Mouse (Mus musculus): ENCODE results near the gene Ppp2r5a.

The Ppp2r5a gene

DNA sequence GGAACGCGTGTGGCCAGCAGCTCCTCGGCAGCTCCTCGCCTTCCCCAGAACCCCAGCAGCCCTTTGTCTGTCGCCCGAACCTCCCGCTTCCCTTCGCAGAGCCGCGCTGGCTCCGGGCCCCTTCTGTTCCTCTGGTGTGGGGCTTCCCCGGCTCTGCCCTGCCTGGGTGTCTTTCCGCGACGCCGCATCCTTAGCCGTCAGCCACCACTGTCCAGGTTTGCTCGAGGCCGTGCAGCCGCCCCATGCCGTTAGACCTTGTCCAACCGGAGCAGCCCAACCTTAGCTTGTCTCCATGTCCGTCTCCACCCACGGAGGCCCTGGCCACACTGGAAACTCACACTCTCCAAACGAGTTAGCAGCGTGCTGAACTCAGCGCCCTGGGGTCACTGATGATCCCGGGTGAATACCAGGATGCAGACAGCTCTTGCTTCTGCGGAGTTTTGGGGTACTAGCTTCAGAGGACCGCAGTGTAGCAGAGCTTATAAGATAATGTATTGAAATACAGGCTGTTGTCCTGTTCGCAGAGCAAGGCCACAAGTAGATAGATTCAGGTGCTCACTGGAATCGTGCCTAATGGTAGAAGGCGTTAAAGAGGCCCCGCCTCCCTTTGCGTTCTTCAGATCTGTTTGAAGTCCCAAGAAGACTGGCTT lies 76.7 kb downstream of the Ppp2r5a start:
- DNase-seq (ENCODE audit: low spot score in 2 of 2): no peak

DNA sequence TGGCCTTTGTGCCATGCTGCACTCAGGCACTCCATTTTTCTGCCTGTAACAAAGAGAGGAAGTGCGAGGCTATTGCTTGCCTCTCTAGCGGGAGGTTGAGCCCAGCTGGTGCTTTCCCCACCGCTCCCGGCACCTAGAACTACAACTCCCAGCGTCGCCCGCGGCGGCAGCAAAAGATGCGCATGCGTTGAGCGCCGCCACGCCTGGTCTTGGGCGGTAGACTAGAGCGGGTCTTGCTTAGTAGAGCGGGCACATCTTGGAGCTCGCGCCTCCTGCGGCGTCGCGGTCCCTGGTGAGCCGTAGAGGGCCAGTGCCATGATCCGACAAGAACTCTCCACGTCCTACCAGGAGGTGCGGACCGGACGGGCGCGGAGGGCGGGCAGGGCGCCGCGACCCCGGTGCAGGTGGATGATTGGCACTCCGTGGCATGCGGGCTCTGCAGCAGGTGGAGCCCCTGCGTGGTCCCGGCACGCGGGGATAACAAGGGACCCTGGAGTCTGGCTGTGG lies 77.3 kb downstream of the Ppp2r5a start, which contains the start of gene Tmem206:
Tmem206 (plus strand) TSS at position 187 of the 507 bp plus-strand sequence.
- DNase-seq (ENCODE audit: low spot score in 2 of 2): peak; percentile 89 to 92

DNA sequence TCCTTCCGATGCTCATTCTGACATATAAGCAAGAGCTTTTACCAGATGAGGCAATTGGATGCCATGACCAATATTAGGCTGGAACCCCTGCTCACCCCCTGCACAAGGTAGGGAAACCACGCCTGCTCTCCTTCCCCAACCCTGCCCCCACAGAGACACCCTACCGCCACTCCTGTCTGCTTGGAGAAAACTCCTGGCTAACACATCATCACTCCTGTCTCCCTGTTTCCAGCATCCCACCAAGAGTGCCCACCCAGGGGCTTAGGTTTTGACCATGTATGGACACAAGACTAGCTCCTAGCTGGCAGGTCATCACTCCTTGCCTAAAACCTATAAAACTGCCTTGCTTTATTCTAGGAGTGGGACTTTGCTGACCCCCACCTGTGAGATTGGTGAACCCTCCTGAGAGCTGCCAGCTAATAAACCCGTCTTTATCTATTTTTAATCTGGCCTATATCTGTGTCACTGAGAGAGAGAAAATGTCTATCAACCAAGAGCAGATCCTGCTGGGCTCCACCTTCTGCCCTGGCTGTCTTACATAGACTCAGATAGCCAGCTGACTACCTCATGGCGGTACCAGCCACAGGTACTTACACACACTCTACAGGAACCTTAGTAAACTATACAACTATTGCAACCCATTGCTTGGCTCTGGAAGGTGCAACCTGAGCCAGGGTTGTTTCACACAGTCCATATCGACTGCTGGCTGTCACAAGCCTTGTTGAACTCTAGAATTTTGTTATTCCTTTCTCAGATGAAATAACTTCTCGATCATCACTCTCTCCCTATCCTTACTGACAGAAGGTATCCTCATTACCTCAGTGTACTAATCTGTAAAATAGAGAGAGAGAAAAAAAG lies 78.1 kb downstream of the Ppp2r5a start:
- no peak for DNase-seq (ENCODE audit: low spot score in 2 of 2)

DNA sequence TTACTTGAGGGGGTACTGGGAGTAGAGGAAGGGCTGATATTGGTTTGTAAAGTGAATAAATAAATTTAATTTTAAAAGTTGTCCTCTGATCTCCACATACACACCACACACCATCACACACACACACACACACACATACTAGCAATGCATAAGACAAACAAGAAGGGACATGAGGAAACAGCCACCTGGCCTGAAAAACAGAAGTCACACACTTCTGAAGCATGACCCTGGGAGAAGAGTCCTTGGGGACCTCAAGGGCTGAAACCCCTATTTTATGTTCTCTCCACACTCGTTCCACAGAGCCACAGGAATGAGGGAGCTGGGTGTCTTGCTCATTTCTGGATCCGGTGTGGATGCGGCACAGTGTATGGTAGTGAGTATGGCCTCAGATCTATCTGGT lies 79.7 kb downstream of the Ppp2r5a start:
- DNase-seq (ENCODE audit: low spot score in 2 of 2): no peak

DNA sequence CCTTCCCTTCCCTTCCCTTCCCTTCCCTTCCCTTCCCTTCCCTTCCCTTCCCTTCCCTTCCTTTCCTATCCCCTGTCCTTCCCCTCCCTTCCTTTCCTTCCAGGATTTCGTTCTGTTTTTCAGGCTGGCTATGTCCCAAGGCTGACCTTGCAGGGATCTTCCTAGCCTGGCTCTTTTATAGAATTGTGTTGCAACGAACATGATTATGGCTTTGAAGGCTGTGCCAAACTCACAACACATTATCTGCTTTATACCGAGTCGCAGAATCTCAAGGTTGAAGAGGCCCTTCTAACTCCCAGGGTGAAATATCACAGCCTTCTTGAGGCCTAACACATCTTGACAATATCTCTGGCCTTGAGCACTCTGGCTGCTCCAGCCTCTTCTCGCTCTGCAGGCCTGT lies 84.4 kb downstream of the Ppp2r5a start:
- peak in 1 of 2 experiments; percentile 55 for DNase-seq (ENCODE audit: low spot score in 2 of 2)

DNA sequence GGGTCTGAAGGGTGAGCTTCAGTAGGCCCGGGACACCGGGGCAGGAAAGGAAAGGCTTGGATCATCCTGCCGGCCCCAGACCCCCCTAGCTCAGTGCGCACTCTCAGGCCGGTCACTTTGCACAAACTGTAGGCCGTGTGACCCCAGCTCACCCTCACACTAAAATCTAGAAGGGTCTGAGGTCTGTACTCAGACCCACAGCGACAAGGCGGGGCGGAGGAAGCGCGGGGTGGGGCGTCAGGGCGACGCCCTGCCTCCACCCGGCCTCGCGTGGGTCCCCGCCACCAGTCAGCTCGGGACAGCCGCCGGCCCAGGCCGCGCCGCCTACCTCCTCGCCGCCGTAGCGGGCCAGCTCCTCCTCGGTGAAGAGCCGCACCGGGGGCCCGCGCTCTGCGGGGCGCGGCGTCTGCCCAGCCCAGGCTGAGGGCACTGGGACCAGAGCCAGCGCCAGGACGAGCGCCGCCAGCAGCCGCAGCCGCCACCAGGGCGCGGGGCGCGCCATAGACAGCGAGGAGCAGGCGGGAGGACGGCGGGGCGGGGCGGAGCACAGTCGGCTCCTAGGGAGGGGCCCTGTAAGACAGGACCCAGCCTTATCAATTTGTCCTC lies 85.4 kb downstream of the Ppp2r5a start, which contains the start of gene Nenf:
Nenf (minus strand) TSS at position 604 of the 606 bp plus-strand sequence.
- DNase-seq (ENCODE audit: low spot score in 2 of 2): peak; percentile 72 to 75

DNA sequence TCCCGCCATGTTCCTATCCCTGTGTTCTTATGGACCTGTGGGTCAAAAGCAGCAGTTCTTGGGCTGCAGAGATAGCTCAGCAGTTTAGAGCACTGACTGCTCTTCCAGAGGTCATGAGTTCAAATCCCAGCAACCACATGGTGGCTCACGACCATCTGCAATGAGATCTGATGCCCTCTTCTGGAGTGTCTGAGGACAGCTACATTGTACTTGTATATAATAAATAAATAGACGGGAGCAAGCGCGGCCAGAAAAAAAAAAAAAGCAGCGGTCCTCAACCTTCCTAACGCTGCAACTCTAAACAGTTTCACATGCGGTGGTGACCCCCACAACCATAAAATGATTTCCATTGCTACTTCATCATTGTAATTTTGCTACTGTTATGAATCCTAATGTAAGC lies 86.3 kb downstream of the Ppp2r5a start:
- no peak for DNase-seq (ENCODE audit: low spot score in 2 of 2)

DNA sequence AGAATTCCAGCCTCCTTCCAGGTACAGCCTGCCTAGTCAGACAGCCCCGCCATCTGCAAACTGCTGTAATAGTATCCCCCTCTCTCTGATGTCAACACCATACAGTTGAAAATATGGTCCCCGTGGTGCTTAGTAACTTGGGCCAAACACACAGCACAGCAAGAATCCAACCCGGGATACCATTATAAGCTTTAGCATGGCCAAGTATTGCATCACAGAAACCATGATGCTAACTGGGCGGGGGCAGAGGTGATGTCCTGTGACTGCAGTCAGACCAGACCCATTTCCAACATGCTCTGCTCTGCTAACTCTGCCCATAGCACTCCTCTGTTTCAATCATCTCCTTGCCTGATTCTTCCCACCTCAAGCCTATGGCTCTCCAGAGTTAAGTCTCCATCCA lies 89.1 kb downstream of the Ppp2r5a start:
- DNase-seq (ENCODE audit: low spot score in 2 of 2): no peak

DNA sequence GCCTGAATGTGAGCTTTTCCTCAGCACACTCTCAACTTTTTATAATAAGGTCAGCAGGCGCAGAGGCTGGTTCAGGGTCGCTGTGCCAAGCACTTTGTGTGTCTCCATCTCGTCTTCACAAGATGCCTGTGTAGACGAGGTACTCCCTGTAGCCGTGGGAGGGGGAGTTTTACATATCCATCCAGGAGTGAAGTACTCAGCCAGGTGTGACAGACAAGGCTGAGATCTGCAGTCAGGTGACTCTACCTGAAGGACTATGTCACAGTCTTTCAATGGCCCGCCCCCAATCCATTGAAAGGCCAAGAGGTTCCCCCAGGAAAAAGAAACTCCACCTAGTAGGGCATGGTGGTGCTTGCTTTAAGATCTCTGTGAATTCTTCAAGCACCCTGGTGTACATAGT lies 89.9 kb downstream of the Ppp2r5a start:
- no peak for DNase-seq (ENCODE audit: low spot score in 2 of 2)

DNA sequence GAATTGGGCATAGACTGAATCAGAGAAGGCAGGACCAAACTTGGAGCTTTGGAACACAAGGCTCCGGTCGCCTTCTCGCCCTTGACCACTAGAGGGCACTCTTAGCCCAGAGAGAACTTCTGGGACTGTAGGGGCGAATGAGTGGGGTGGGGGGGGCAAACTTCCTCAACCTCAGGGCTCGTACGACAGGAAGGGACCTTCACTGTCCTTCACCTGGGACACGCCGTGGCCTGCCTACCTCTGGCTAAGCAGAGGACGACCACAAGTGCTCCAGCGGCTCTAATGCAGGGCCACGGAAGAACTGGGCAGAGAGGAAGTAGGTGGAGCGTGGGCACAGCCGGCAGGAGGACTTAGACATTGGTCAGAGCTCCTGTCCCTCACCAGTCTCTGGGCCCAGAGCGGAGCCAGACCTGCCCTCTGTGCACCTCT lies 90.5 kb downstream of the Ppp2r5a start:
- peak; percentile 73 to 85 for DNase-seq (ENCODE audit: low spot score in 2 of 2)

DNA sequence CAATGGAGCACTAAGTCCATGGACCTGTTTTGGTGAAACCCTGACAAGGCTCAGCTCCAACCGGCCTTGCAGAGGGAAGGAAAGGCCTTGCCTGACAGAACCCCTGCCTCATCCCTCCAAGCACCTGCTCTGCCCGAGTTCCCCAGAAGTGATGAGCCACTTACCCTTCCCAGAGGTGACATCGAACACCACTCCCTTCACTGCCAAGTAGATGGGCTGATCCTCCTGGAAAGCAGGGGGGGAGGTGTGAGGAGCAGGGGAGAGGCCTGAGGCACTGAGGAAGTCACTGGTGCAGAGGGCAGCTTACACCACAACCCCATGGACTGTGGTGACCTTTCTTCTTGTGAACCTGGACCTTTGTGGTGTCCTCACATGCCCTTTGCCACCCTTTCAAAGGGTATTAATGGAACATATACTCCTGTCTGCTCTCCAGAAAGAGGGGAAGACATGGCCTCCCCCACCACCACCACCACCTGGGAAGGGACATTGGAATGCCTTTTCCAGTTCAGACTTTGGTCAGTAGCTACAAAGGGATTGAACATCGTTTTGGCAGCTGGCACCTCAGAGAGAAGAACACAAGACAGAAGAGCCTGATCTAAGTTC lies 91.7 kb downstream of the Ppp2r5a start:
- DNase-seq (ENCODE audit: low spot score in 2 of 2): no peak

DNA sequence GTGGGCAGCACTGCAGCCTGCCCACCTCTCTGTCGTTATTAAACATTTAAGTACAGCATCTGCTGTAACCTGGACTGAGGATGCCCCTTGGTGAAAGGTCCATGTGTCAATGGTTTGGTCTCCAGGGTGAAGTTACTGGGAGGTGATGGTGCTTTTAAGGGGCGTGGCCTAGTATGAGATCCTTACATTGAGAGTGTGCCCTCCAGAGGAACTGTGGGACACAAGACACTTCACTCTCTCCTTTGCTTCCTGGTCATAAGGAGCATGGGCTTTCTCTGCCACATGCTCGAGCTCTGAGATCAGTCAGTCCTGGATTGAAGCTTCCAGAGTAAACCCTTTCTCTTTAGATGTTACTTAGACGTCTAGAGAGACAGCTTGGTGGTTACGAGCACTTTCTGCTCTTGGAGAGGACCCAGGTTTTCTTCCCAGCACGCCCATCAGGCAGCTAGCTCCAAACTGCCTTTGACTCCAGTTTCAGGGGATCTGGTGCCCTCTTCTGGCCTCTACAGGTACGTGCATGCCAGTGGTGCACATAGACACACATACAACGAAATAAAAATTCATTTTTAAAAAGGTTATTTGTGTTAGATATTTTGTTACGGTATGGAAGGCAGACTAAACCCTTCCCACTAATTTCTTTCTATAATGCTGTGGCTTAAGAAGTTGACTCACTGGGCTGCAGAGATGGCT lies 95.2 kb downstream of the Ppp2r5a start:
- no peak for DNase-seq (ENCODE audit: low spot score in 2 of 2)

DNA sequence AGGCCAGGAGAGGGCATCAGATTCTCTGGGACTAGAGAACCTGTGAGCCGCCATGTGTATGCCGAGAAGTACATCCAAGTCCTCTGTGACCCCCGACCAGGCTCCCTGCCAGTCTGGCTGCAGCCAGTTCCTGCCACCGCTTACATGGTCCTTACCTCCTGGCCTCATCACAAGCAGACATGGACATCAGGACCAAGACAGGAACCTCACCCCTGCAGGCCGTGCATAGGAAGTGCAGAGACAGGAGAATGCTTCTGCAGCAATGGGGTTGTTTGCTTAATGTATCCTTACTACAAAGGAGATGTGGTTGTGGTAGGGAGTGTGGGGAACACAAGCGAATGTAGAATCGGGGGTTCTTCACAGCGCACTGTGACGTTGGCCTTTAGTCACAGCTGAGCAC lies 96.8 kb downstream of the Ppp2r5a start:
- no peak for DNase-seq (ENCODE audit: low spot score in 2 of 2)

DNA sequence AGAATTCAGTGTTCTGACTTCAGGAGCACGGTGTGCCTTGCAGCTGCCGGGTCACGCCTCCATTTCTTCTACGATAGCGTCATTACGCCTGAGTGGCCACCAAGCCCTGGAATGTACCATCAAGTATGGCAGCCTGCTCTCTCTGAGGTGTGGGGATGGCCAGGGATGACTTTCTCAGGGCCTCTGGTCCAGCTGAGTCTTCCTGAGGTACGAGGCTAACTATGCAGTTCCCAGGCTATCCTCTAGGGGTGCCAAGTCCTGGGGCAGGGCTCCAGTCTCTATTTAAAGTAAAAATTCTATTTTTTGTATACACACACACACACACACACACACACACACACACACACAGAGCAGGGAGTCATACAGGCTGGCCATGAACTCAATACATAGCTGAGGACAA lies 97.5 kb downstream of the Ppp2r5a start:
- no peak for DNase-seq (ENCODE audit: low spot score in 2 of 2)

DNA sequence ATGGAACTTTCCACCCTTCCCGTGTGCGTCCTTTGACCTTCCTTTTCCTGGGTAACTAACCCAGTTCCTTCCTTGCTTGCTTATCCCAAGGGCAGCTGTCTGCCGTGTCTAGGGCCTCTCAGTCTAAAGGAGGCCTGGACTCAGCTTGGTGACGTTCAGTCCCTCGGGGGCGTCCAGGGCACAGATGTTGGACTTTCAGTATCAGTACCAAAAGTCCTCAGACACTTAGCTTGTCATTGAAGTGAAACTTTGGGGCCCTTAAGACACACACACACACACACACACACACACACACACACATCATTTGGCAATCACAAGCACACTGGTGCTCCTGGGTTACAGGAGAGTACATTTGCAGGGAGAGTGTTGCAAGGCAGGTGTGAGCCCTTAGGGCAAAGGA lies 98.9 kb downstream of the Ppp2r5a start:
- no peak for DNase-seq (ENCODE audit: low spot score in 2 of 2)

DNA sequence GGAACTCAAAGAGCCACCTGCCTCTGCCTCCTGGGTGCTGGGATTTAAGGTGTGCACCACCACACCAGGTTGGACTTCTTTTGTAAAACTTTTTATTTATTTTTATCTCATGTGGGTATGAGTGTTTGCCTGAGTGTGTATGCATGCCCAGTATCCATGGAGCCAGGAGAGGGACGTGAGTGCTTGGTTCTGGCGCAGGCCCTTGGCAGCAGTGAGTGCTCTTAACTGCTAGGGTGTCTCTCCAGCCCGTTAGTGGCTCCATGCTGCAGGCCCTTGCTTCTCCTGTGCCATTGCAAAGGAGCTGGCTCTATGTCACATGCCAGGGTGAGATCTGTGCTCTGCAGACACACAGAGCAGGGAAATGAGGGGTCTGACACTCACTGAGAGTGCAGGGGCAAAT lies 99.3 kb downstream of the Ppp2r5a start:
- DNase-seq (ENCODE audit: low spot score in 2 of 2): no peak
